In genomic region chr8:61404178-61404560, GRCm38 (mm10) we compare ENCODE assay signal across 10 mouse cellular contexts.
DNase-seq lines count a peak whose midpoint lies in the region; ATAC-seq and TF ChIP-seq lines count a peak whose summit lies in the region.
"Had no signal": no experiment of that assay in that cellular context is flagged by ENCODE, and none has a peak within 500 bp of the region (broad histone marks: within the 10 kb centered on the region; RNA-seq: fewer than 3 reads in every experiment).

No protein-coding gene starts in this region.

- no peak overlapping the region for H3K9ac ChIP-seq in embryonic facial prominence, embryonic 14.5 days (ENCODE audit: low read depth, low read length)
- H3K9ac ChIP-seq in hindbrain, postnatal 0 days (replicated peaks; ENCODE audit: low read length) = no peak overlapping the region
- no peak overlapping the region for H3K9ac ChIP-seq in midbrain, embryonic 16.5 days (ENCODE audit: low read depth, low read length)
- no peak overlapping the region for H3K9ac ChIP-seq in liver, embryonic 11.5 days (ENCODE audit: low read depth, low read length)

- H3K36me3 ChIP-seq in embryonic facial prominence, embryonic 14.5 days (ENCODE audit: control insufficient read depth, insufficient read depth, low read length) = 0 out of 2 replicates have a peak, but pooled peaks cover 3% of the 10 kb centered on the region
- no peaks in the 10 kb centered on the region for H3K36me3 ChIP-seq in hindbrain, postnatal 0 days (ENCODE audit: insufficient read depth, low read length)
- no peaks in the 10 kb centered on the region for H3K36me3 ChIP-seq in midbrain, embryonic 16.5 days (ENCODE audit: control insufficient read depth, insufficient read depth, low read length)
- H3K36me3 ChIP-seq in liver, embryonic 11.5 days (ENCODE audit: control insufficient read depth, insufficient read depth, low read length) = no peaks in the 10 kb centered on the region

- 37% methylated on average over 3 of the region's 3 CpGs for WGBS in embryonic facial prominence, embryonic 14.5 days
- WGBS in hindbrain, postnatal 0 days = 22% methylated on average over 3 of the region's 3 CpGs
- 14% methylated on average over 3 of the region's 3 CpGs for WGBS in midbrain, embryonic 16.5 days
- WGBS in liver, embryonic 11.5 days = 70% methylated on average over 3 of the region's 3 CpGs

- no peak for TF ChIP-seq CTCF in hindbrain, postnatal 0 days (IDR thresholded peaks at IDR 0.05; ENCODE audit: low read depth)

- peaks cover 19% of the 10 kb centered on the region; the same call in 1 of the 2 replicates for H3K4me1 ChIP-seq in embryonic facial prominence, embryonic 14.5 days (ENCODE audit: control insufficient read depth, insufficient read depth, low read length)
- peaks cover 7% of the 10 kb centered on the region; the same call in 1 of the 2 replicates for H3K4me1 ChIP-seq in hindbrain, postnatal 0 days (ENCODE audit: insufficient read depth, low read length)
- H3K4me1 ChIP-seq in midbrain, embryonic 16.5 days (ENCODE audit: control insufficient read depth, insufficient read depth, low read length) = peaks cover 22% of the 10 kb centered on the region
- H3K4me1 ChIP-seq in liver, embryonic 11.5 days (replicated peaks; ENCODE audit: control insufficient read depth, insufficient read depth, low read length) = no peaks in the 10 kb centered on the region; the same call in 1 of the 2 replicates

- H3K27ac ChIP-seq in embryonic facial prominence, embryonic 14.5 days (replicated peaks; ENCODE audit: low read depth, low read length) = 0 out of 2 replicates have a peak overlapping the region, but pooled peaks have one; percentile 33
- H3K27ac ChIP-seq in hindbrain, postnatal 0 days = peak overlapping the region; percentile 37; the same call in 1 of the 2 replicates
- H3K27ac ChIP-seq in midbrain, embryonic 16.5 days (ENCODE audit: low read length) = peak overlapping the region; percentile 72
- H3K27ac ChIP-seq in liver, embryonic 11.5 days (ENCODE audit: low read depth, low read length) = no peak overlapping the region
- H3K27ac ChIP-seq: heart, adult 2 months had no signal

- peak; percentile 41 for DNase-seq in embryo, embryonic 11 days
- DNase-seq in embryonic facial prominence, embryonic 14.5 days (ENCODE audit: low spot score) = peak; percentile 79
- DNase-seq in hindbrain, postnatal 0 days (ENCODE audit: low spot score) = no peak
- DNase-seq in liver, embryonic 11.5 days (ENCODE audit: low spot score) = no peak
- DNase-seq: heart, adult 2 months; layer of hippocampus, postnatal 36 days; lung, postnatal 4 days had no signal

- peak; percentile 83 for ATAC-seq in embryonic facial prominence, embryonic 14.5 days (ENCODE audit: low read depth)
- peak; percentile 54 for ATAC-seq in hindbrain, postnatal 0 days
- ATAC-seq in midbrain, embryonic 16.5 days = peak; percentile 66
- no peak for ATAC-seq in granulocyte monocyte progenitor cell, adult 5-6 weeks (replicated peaks; ENCODE audit: poor library complexity, severe bottlenecking)
- no peak for ATAC-seq in liver, embryonic 11.5 days (replicated peaks; ENCODE audit: low FRiP score)
- ATAC-seq in erythroblast, adult 5-6 weeks (replicated peaks; ENCODE audit: low FRiP score, poor library complexity, severe bottlenecking) = no peak

- H3K4me3 ChIP-seq in embryonic facial prominence, embryonic 14.5 days (ENCODE audit: low read depth, low read length) = no peak overlapping the region
- no peak overlapping the region for H3K4me3 ChIP-seq in hindbrain, postnatal 0 days (ENCODE audit: low read length)
- no peak overlapping the region for H3K4me3 ChIP-seq in midbrain, embryonic 16.5 days (ENCODE audit: low read depth, low read length)
- H3K4me3 ChIP-seq in liver, embryonic 11.5 days (ENCODE audit: low read depth, low read length) = no peak overlapping the region
- H3K4me3 ChIP-seq: heart, adult 2 months had no signal

- H3K4me2 ChIP-seq in embryonic facial prominence, embryonic 14.5 days (ENCODE audit: low read depth, low read length) = no peak overlapping the region
- no peak overlapping the region for H3K4me2 ChIP-seq in hindbrain, postnatal 0 days (ENCODE audit: low read depth, low read length)
- no peak overlapping the region for H3K4me2 ChIP-seq in midbrain, embryonic 16.5 days (ENCODE audit: low read length)
- no peak overlapping the region for H3K4me2 ChIP-seq in liver, embryonic 11.5 days

- H3K27me3 ChIP-seq in embryonic facial prominence, embryonic 14.5 days (replicated peaks; ENCODE audit: control insufficient read depth, insufficient read depth, low read length) = no peaks in the 10 kb centered on the region
- H3K27me3 ChIP-seq in hindbrain, postnatal 0 days (ENCODE audit: insufficient read depth, low read length) = no peaks in the 10 kb centered on the region
- H3K27me3 ChIP-seq in midbrain, embryonic 16.5 days (ENCODE audit: control insufficient read depth, insufficient read depth, low read depth, low read length) = no peaks in the 10 kb centered on the region
- no peaks in the 10 kb centered on the region for H3K27me3 ChIP-seq in liver, embryonic 11.5 days (replicated peaks; ENCODE audit: control insufficient read depth, insufficient read depth, low read length)

- H3K9me3 ChIP-seq in embryonic facial prominence, embryonic 14.5 days (ENCODE audit: control insufficient read depth, low read length) = no peaks in the 10 kb centered on the region
- H3K9me3 ChIP-seq in hindbrain, postnatal 0 days (ENCODE audit: low read length) = no peaks in the 10 kb centered on the region
- H3K9me3 ChIP-seq in midbrain, embryonic 16.5 days (replicated peaks; ENCODE audit: control insufficient read depth, low read length, poor library complexity, severe bottlenecking) = no peaks in the 10 kb centered on the region
- no peaks in the 10 kb centered on the region for H3K9me3 ChIP-seq in liver, embryonic 11.5 days (ENCODE audit: control insufficient read depth, low read length)

Comparison
In these comparisons a context has a peak if more than half of its experiments do, and no peak if none do; other contexts are left out.
1. DNase-seq: peak in embryo, embryonic 11 days (single experiment) and embryonic facial prominence, embryonic 14.5 days (single experiment); none in hindbrain, postnatal 0 days (single experiment) and liver, embryonic 11.5 days (single experiment).
2. ATAC-seq: peak in embryonic facial prominence, embryonic 14.5 days (single experiment), hindbrain, postnatal 0 days (single experiment) and midbrain, embryonic 16.5 days (single experiment); none in granulocyte monocyte progenitor cell, adult 5-6 weeks (single experiment), liver, embryonic 11.5 days (single experiment) and erythroblast, adult 5-6 weeks (single experiment).